Comparison of ENCODE assay signal across 8 mouse cellular contexts in the genomic region with DNA sequence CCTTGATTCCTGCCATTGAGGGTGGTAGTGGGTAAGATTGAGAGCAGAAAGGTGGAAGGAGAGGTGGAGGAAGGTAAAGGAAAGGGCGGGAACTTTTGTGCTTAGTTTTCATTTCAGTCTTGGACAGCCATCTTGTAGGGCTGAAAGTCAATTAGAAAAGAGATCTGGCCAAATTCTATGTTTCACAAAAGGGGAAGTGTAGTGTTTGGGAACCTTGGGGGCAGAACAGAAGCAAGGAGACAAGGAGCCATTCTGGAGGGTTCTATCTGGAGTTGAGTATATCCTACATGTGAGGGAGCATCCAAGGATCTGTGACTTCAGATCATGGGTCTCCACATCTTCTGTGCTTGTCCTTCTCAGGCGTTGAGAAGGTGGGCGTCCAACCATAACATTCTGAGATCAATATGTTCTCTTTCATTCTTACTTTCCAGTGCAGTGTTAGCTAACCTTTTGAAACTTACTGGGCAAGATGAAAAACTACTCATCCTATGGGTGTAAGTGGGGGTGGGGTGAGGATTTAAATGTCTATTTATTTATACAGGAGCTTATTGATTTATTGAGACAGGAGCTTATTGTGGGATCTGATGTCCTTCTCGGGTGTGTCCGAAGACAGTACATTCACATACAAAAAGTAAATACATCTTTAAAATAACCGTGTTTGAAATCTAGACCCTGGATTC. TPM values are rescaled to one million over a fixed set of nuclear protein-coding genes. Genes with fewer than 3 reads are reported as not detected.
DNase-seq lines count a peak whose midpoint lies in the region; ATAC-seq lines count a peak whose summit lies in the region.

No protein-coding gene starts in this region.

- no peaks in the 10 kb centered on the region for H3K9me3 ChIP-seq in limb, embryonic 10.5 days (replicated peaks)
- H3K9me3 ChIP-seq in stomach, embryonic 14.5 days (ENCODE audit: control insufficient read depth, low read depth, low read length), result no peaks in the 10 kb centered on the region

- peak; percentile 18 for DNase-seq in cerebellum, adult 11-12 months
- DNase-seq in cerebellum, postnatal 36 days, result no peak
- peak; percentile 8 for DNase-seq in ovary, postnatal 14 days (ENCODE audit: low spot score)
- DNase-seq in ovary, adult 18-20 months (ENCODE audit: low spot score), result no peak
- DNase-seq in limb, embryonic 10.5 days (ENCODE audit: low spot score), result no peak
- DNase-seq in spleen, postnatal 4 days (ENCODE audit: low spot score in 2 of 2), result no peak

- H3K4me2 ChIP-seq in stomach, embryonic 14.5 days (replicated peaks; ENCODE audit: low read depth, low read length), result peak overlapping the region; percentile 72

- ATAC-seq in stomach, embryonic 14.5 days (ENCODE audit: insufficient number of reproducible peaks, insufficient read depth, low FRiP score, low read depth), result no peak
- ATAC-seq in activated CD4-positive, CD25-positive, alpha-beta regulatory T cell, adult 4 months, result no peak

- no peaks in the 10 kb centered on the region for H3K27me3 ChIP-seq in limb, embryonic 10.5 days (ENCODE audit: low read depth, poor library complexity, severe bottlenecking)
- H3K27me3 ChIP-seq in stomach, embryonic 14.5 days (ENCODE audit: control insufficient read depth, insufficient read depth, low read length), result no peaks in the 10 kb centered on the region

- WGBS in limb, embryonic 10.5 days, result 57% methylated on average over 6 of the region's 6 CpGs
- 45% methylated on average over 6 of the region's 6 CpGs for WGBS in stomach, embryonic 14.5 days

- H3K27ac ChIP-seq in limb, embryonic 10.5 days, result peak overlapping the region; percentile 95
- peak overlapping the region; percentile 98 for H3K27ac ChIP-seq in stomach, embryonic 14.5 days (ENCODE audit: low read length)

- 0 out of 2 replicates have a peak, but pooled peaks cover 5% of the 10 kb centered on the region for H3K36me3 ChIP-seq in limb, embryonic 10.5 days
- no peaks in the 10 kb centered on the region for H3K36me3 ChIP-seq in stomach, embryonic 14.5 days (ENCODE audit: control insufficient read depth, insufficient read depth, low read length)

- H3K9ac ChIP-seq in stomach, embryonic 14.5 days (replicated peaks; ENCODE audit: low read depth, low read length), result peak overlapping the region; percentile 94

- peaks cover 15% of the 10 kb centered on the region for H3K4me1 ChIP-seq in limb, embryonic 10.5 days
- peaks cover 9% of the 10 kb centered on the region; the same call in 1 of the 2 replicates for H3K4me1 ChIP-seq in stomach, embryonic 14.5 days (ENCODE audit: control insufficient read depth, insufficient read depth, low read length)

- peak overlapping the region; percentile 78 for H3K4me3 ChIP-seq in limb, embryonic 10.5 days
- H3K4me3 ChIP-seq in stomach, embryonic 14.5 days (ENCODE audit: low read depth, low read length), result peak overlapping the region; percentile 94

RNA-seq across cellular contexts. Expression of gene Dnajb6, which starts 0.5 kb away (rescaled TPM):
- 177 and 179 TPM in 2 replicates for polyA plus RNA-seq in limb, embryonic 10.5 days (2016; fragmentation: Nextera tagmentation; extraction: Ambion mirVana)
- polyA plus RNA-seq in stomach, embryonic 14.5 days (2014; fragmentation: Nextera tagmentation; extraction: Ambion mirVana), result 128 and 142 TPM in 2 replicates
- 100 to 1,000 TPM; 113 to 126 TPM for polyA plus RNA-seq in activated CD4-positive, CD25-positive, alpha-beta regulatory T cell, adult 4 months (2017; shearing (Covaris generic))

RNA-seq across cellular contexts. Expression of gene Gm5129, which starts 0.8 kb away (rescaled TPM):
- polyA plus RNA-seq in limb, embryonic 10.5 days (2016; fragmentation: Nextera tagmentation; extraction: Ambion mirVana), result 0.86 TPM in 1 of 2 replicates, not detected in the other
- polyA plus RNA-seq in stomach, embryonic 14.5 days (2014; fragmentation: Nextera tagmentation; extraction: Ambion mirVana), result not detected in 2 replicates
- not detected for polyA plus RNA-seq in activated CD4-positive, CD25-positive, alpha-beta regulatory T cell, adult 4 months (2017; shearing (Covaris generic))

Comparison
In these comparisons a context has a peak if more than half of its experiments do, and no peak if none do; other contexts are left out.
1. DNase-seq: peak in cerebellum, adult 11-12 months (single experiment) and ovary, postnatal 14 days (single experiment); none in cerebellum, postnatal 36 days (0 of 2), ovary, adult 18-20 months (single experiment), limb, embryonic 10.5 days (single experiment) and spleen, postnatal 4 days (0 of 2).